Mouse (Mus musculus) heart, embryonic 15.5 days (tissue): ENCODE data around the gene Twf2. TPM values are rescaled to one million over a fixed set of nuclear protein-coding genes. Genes with fewer than 3 reads are reported as not detected.
A peak's percentile ranks its signal among the peaks of the same experiment; 100 is the strongest.

Experiments used
- ATAC-seq: fragments of 200-750 bp; cut with Nextera tagmentation; replicated peaks from 2 replicates; pipeline ENCODE4 v1.8.0; 2017; ENCODE audit warnings: low read depth, moderate TSS enrichment; ENCODE audit not compliant: insufficient number of reproducible peaks, insufficient read depth, low FRiP score
- H3K27ac ChIP-seq: fragments of 300-500 bp; sonication (generic); 2 replicates; pipeline ENCODE4 v1.5.1; 2015; ENCODE audit warnings: mild to moderate bottlenecking, inconsistent platforms
- H3K27me3 ChIP-seq: fragments of 300-500 bp; sonication (generic); 2 replicates; pipeline ENCODE4 v1.6.1; 2015; ENCODE audit warnings: inconsistent platforms
- H3K36me3 ChIP-seq: fragments of 300-500 bp; sonication (generic); 2 replicates; pipeline ENCODE4 v1.6.1; 2015; ENCODE audit warnings: mild to moderate bottlenecking, inconsistent platforms
- H3K4me1 ChIP-seq: fragments of 300-500 bp; sonication (generic); replicated peaks from 2 replicates; pipeline ENCODE4 v1.6.1; 2015; ENCODE audit warnings: inconsistent platforms
- H3K4me2 ChIP-seq: fragments of 300-500 bp; sonication (generic); 2 replicates; pipeline ENCODE4 v1.6.1; 2015; ENCODE audit warnings: inconsistent platforms, mild to moderate bottlenecking, moderate library complexity
- H3K4me3 ChIP-seq: fragments of 300-500 bp; sonication (generic); 2 replicates; pipeline ENCODE4 v1.5.1; 2015; ENCODE audit warnings: mild to moderate bottlenecking, inconsistent platforms
- H3K9ac ChIP-seq: fragments of 300-500 bp; sonication (generic); 2 replicates; pipeline ENCODE4 v1.6.1; 2015; ENCODE audit warnings: mild to moderate bottlenecking, inconsistent platforms
- H3K9me3 ChIP-seq: fragments of 300-500 bp; sonication (generic); replicated peaks from 2 replicates; pipeline ENCODE4 v1.6.1; 2016; ENCODE audit warnings: inconsistent platforms
- WGBS: fragments of 180-500 bp; shearing (Covaris S2); methylation state at CpG from one replicate; pipeline ENCODE4 v1.1.7; 2015; ENCODE audit warnings: mixed read lengths; 5-methylcytosine and 5-hydroxymethylcytosine counted together
- polyA plus RNA-seq: library from polyadenylated mRNA; unstranded; fragments of >200 nt; fragmentation: Nextera tagmentation; extraction: Ambion mirVana; gene quantifications from 2 replicates; pipeline ENCODE4 v1.2.1, GENCODE M21; 2015

The Twf2 gene
- polyA plus RNA-seq, 1 experiment from 2014 or later = 46.7 TPM

DNA sequence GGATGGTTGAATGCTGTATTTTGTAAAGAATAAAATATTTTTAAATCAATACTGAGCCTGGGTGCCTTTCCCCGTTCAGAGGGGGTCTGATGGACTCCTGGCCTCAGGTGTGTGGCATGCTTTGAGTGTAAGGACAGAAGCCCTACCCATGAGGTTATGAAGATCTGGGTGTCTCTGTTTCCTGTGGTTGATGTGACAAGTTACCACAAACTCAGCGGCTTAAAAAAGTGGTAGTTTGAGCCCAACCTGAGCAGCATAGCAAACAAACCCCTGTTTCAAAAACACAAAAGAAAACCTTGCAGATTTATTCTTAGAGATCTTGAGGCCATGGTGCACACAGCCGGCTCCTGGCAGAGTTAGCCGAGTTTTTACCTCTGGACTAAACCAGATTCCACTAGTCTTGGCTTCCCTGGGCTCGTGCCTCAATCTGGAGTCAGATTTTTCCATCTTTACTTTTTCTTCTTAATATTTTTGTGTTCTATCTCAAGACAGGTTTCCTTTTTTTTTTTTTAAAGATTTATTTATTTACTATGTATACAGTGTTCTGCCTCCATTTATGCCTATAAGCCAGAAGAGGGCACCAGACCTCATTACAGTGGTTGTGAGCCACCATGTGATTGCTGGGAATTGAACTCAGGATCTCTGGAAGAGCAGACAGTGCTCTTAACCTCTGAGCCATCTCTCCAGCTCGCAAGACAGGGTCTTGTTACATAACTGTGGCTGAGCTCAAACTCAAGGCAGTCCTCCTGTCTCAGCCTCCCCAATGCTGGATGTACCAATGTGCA is 12.6 kb downstream of the Twf2 start:
- H3K9ac ChIP-seq = no peak overlapping the region
- peaks cover 31% of the 10 kb centered on the region for H3K36me3 ChIP-seq
- H3K9me3 ChIP-seq = no peaks in the 10 kb centered on the region
- no peak overlapping the region for H3K4me3 ChIP-seq
- 78% methylated on average over 6 of the region's 6 CpGs for WGBS
- no peak for ATAC-seq
- H3K27ac ChIP-seq = no peak overlapping the region
- H3K4me2 ChIP-seq = no peak overlapping the region
- H3K27me3 ChIP-seq = no peaks in the 10 kb centered on the region
- peaks cover 12% of the 10 kb centered on the region for H3K4me1 ChIP-seq

DNA sequence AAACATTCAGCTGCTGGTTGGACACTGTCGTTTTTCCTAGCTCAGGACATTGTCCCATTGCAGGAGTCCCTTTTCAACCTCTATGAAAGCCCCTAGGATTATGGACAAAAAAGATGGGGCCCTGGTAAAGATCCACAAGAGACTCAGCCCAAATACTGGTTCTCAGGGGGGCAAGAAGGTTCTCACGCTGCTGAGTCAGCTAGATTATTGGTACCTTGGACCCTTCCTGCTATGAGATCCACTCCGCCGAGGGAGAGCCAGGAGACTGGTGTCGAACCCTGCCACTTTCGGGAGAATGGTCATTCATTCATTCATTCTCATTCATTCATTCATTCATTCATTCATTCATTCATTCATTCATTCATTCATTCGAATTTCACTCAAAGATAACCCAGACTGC is 14.1 kb downstream of the Twf2 start:
- Histone ChIP-seq H3K9me3 (no peaks in the 10 kb centered on the region), H3K27ac (no peak overlapping the region), H3K4me1 (peaks cover 4% of the 10 kb centered on the region; the same call in 1 of the 2 replicates), H3K27me3 (no peaks in the 10 kb centered on the region), H3K9ac (no peak overlapping the region), H3K4me2 (no peak overlapping the region), H3K36me3 (peaks cover 31% of the 10 kb centered on the region), H3K4me3 (no peak overlapping the region)
- 85% methylated on average over 7 of the region's 7 CpGs for WGBS
- no peak for ATAC-seq

- Histone ChIP-seq H3K36me3 (no peaks in the 10 kb centered on the region), H3K27ac (no peak overlapping the region), H3K27me3 (peaks cover 13% of the 10 kb centered on the region), H3K9ac (no peak overlapping the region), H3K4me2 (no peak overlapping the region), H3K9me3 (no peaks in the 10 kb centered on the region), H3K4me1 (peaks cover 4% of the 10 kb centered on the region; the same call in 1 of the 2 replicates), H3K4me3 (no peak overlapping the region)
- WGBS = 68% methylated on average over 8 of the region's 8 CpGs
- ATAC-seq = no peak
Observed at GRCm38 (mm10) chr9:106220894-106221523, 18.1 kb downstream of the Twf2 start.

- no peak within 1 kb of the TSS for H3K27ac ChIP-seq
- H3K4me2 ChIP-seq = no peak within 1 kb of the TSS
- H3K27me3 ChIP-seq = peaks cover 13% of the 10 kb centered on the region
- peaks cover 10% of the 10 kb centered on the region; the same call in 1 of the 2 replicates for H3K4me1 ChIP-seq
- WGBS = 53% methylated on average over 4 of the region's 4 CpGs
- H3K4me3 ChIP-seq = no peak within 1 kb of the TSS
- no peaks in the 10 kb centered on the region for H3K36me3 ChIP-seq
- no peak within 1 kb of the TSS for H3K9ac ChIP-seq
- no peaks in the 10 kb centered on the region for H3K9me3 ChIP-seq
- no peak for ATAC-seq
Observed at GRCm38 (mm10) chr9:106222261-106222851, 19.4 kb downstream of the Twf2 start, which contains the start of gene Tlr9. Gene Tlr9 (plus strand): TSS chr9:106222598.

GRCm38 (mm10) chr9:106222994-106223393 is 20.1 kb downstream of the Twf2 start:
- peaks cover 14% of the 10 kb centered on the region for H3K4me1 ChIP-seq
- no peaks in the 10 kb centered on the region for H3K36me3 ChIP-seq
- peaks cover 13% of the 10 kb centered on the region for H3K27me3 ChIP-seq
- no peak for ATAC-seq
- no peak overlapping the region for H3K4me3 ChIP-seq
- H3K9ac ChIP-seq = no peak overlapping the region
- H3K9me3 ChIP-seq = no peaks in the 10 kb centered on the region
- H3K4me2 ChIP-seq = no peak overlapping the region
- WGBS = 68% methylated on average over 4 of the region's 4 CpGs
- H3K27ac ChIP-seq = no peak overlapping the region

GRCm38 (mm10) chr9:106225469-106226150 is 22.7 kb downstream of the Twf2 start:
- H3K9ac ChIP-seq = peak overlapping the region; percentile 36
- ATAC-seq = no peak

GRCm38 (mm10) chr9:106226151-106226682 is 23.3 kb downstream of the Twf2 start:
- Histone ChIP-seq H3K9me3 (no peaks in the 10 kb centered on the region), H3K9ac (peak overlapping the region; percentile 36), H3K27ac (no peak overlapping the region), H3K4me1 (peaks cover 16% of the 10 kb centered on the region), H3K4me2 (peak overlapping the region; percentile 78), H3K27me3 (peaks cover 13% of the 10 kb centered on the region), H3K36me3 (no peaks in the 10 kb centered on the region), H3K4me3 (peak overlapping the region; percentile 47)
- WGBS = 8% methylated on average over 34 of the region's 34 CpGs
- peak; percentile 45; the same call in 1 of the 2 replicates for ATAC-seq

More at GRCm38 (mm10) chr9:106225469-106226150, 22.7 kb downstream of the Twf2 start:
- Histone ChIP-seq H3K27ac (no peak overlapping the region), H3K4me3 (peak overlapping the region; percentile 47), H3K4me2 (peak overlapping the region; percentile 78), H3K4me1 (peaks cover 16% of the 10 kb centered on the region), H3K9me3 (no peaks in the 10 kb centered on the region), H3K36me3 (no peaks in the 10 kb centered on the region), H3K27me3 (peaks cover 13% of the 10 kb centered on the region)
- 52% methylated on average over 24 of the region's 24 CpGs for WGBS

DNA sequence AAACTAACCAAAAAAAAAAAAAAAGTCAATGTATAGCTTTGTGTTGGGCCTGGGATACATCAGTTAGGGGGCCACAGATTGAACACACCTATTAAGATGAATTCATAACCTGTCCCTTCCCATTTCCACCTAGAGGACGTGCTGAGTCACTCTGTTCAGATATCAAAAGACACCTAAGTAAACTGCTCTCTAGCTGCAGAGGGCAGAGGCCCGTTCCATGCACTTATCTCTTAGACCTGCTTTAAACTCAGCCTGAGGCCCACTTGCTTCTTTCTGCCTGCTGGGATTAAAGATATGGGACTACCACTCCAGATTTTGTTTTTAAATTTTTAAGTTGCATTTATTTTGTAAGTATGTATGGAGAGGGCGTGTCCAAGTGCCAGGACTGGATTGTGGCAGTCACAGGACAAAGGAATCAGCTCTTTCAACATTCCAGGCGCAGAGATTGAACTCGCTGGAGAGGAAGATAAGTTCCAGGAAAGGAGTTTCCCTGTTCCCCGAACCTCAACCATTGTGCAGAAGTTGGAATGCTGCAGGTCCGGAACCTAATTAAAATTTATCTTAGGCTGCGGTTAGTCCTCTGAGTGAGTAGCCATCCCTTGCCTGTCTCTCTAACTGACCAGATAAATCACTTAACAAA is 25.0 kb downstream of the Twf2 start:
- peaks cover 16% of the 10 kb centered on the region for H3K4me1 ChIP-seq
- H3K27me3 ChIP-seq = peaks cover 13% of the 10 kb centered on the region
- no peak for ATAC-seq
- peaks cover 9% of the 10 kb centered on the region; the same call in 1 of the 2 replicates for H3K36me3 ChIP-seq
- no peaks in the 10 kb centered on the region for H3K9me3 ChIP-seq
- no peak overlapping the region for H3K9ac ChIP-seq
- WGBS = 31% methylated on average over 8 of the region's 8 CpGs
- peak overlapping the region; percentile 25; the same call in 1 of the 2 replicates for H3K27ac ChIP-seq
- no peak overlapping the region for H3K4me2 ChIP-seq
- H3K4me3 ChIP-seq = no peak overlapping the region

DNA sequence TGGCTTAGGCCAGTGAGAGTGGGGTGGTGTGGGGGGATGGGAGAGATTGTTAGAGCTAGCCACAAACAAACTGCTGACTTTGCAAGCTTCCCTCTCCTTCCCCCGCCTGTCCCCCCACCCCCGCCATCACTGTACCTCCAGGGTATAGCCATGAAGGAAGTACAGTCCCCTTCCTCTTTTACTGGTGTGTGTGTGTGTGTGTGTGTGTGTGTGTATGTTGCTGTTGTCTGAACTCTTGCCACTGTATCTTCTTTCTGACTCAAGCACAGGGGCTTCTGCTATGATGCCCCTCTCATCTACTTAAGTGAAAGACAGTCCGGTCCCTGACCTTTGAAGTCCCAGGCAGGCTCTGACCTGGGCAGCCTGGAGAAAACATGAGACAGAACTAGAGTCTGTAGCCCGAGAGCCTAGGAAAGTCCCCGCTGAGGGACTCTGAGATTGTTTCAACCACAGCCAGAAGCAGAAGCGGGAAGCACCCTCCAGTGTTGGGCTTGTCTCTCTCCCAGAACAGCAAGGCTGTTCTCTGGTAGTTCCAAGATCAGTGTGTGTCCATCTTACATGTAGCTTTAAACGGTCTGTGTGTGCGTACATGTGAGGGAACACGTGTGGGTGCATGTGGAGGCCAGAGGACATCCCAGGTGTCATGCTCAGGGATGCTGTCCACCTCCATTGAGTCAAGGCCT is 27.3 kb downstream of the Twf2 start:
- 66% methylated on average over 9 of the region's 9 CpGs for WGBS
- peaks cover 32% of the 10 kb centered on the region for H3K36me3 ChIP-seq
- no peak for ATAC-seq
- H3K9ac ChIP-seq = no peak overlapping the region
- peaks cover 6% of the 10 kb centered on the region for H3K27me3 ChIP-seq
- peaks cover 23% of the 10 kb centered on the region for H3K4me1 ChIP-seq
- H3K9me3 ChIP-seq = no peaks in the 10 kb centered on the region
- H3K4me2 ChIP-seq = no peak overlapping the region
- no peak overlapping the region for H3K4me3 ChIP-seq
- peak overlapping the region; percentile 42; the same call in 1 of the 2 replicates for H3K27ac ChIP-seq

- Histone ChIP-seq H3K4me1 (peaks cover 27% of the 10 kb centered on the region), H3K9ac (no peak overlapping the region), H3K4me2 (no peak overlapping the region), H3K4me3 (no peak overlapping the region), H3K9me3 (no peaks in the 10 kb centered on the region), H3K27me3 (peaks cover under 1% of the 10 kb centered on the region), H3K36me3 (peaks cover 37% of the 10 kb centered on the region), H3K27ac (0 out of 2 replicates have a peak overlapping the region, but pooled peaks have one; percentile 42)
- WGBS = 41% methylated on average over 3 of the region's 3 CpGs
- no peak for ATAC-seq
Observed at GRCm38 (mm10) chr9:106230734-106231106, 27.8 kb downstream of the Twf2 start.
